ENCODE assay signal across 8 mouse cellular contexts in genomic region chr3:42110976-42111847, GRCm38 (mm10).
DNase-seq lines count a peak whose midpoint lies in the region; ATAC-seq and TF ChIP-seq lines count a peak whose summit lies in the region.

No protein-coding gene starts in this region.

- H3K4me1 ChIP-seq in embryonic fibroblast, embryonic 13.5 days (ENCODE audit: control insufficient read depth, insufficient read depth, low read length): no peaks in the 10 kb centered on the region

- ATAC-seq in hematopoietic stem cell, adult 5-6 weeks (replicated peaks in 1 of 2; ENCODE audit: insufficient read depth in 1 of 2, low FRiP score in 2 of 2, low TSS enrichment in 1 of 2, low read depth in 1 of 2, poor library complexity in 2 of 2, severe bottlenecking in 2 of 2): peak; percentile 39 to 42; a peak in 1 of 4 replicates

- no peak overlapping the region for H3K4me3 ChIP-seq in C2C12 (ENCODE audit: insufficient read depth, poor library complexity, severe bottlenecking)
- no peak overlapping the region for H3K4me3 ChIP-seq in embryonic fibroblast, embryonic 13.5 days (ENCODE audit: insufficient read depth, low read length)

- H3K27me3 ChIP-seq in C2C12 (ENCODE audit: control insufficient read depth, insufficient read depth, insufficient read length): no peaks in the 10 kb centered on the region

- no peak for TF ChIP-seq POLR2A in embryonic fibroblast, embryonic 13.5 days (IDR thresholded peaks at IDR 0.05; ENCODE audit: low read depth, low read length)

- peak; percentile 48 for TF ChIP-seq CTCF in C2C12 (IDR thresholded peaks at IDR 0.05; ENCODE audit: control insufficient read depth, insufficient read depth, insufficient read length)
- peak; percentile 63; the same call in 1 of the 2 replicates for TF ChIP-seq CTCF in embryonic fibroblast, embryonic 13.5 days (IDR thresholded peaks at IDR 0.05; ENCODE audit: borderline replicate concordance, insufficient read depth, low read length)

- H3K36me3 ChIP-seq in C2C12 (ENCODE audit: control insufficient read depth, insufficient read depth): no peaks in the 10 kb centered on the region

- H3K27ac ChIP-seq in embryonic fibroblast, embryonic 13.5 days (ENCODE audit: insufficient read depth, low read length): no peak overlapping the region

- H3K79me3 ChIP-seq in C2C12 (ENCODE audit: low read depth): no peaks in the 10 kb centered on the region

- no peaks in the 10 kb centered on the region for H3K79me2 ChIP-seq in C2C12 (ENCODE audit: control insufficient read depth, insufficient read depth)

- DNase-seq in adrenal gland, postnatal 36 days: peak; percentile 22 to 25
- peak; percentile 62 to 74 for DNase-seq in layer of hippocampus, postnatal 14 days (ENCODE audit: low spot score in 2 of 2)
- peak; percentile 21 for DNase-seq in lung, postnatal 36 days
- peak; percentile 59 to 71 for DNase-seq in right cerebral cortex, postnatal 36 days (ENCODE audit: low spot score in 2 of 2)
- DNase-seq in spleen, postnatal 4 days (ENCODE audit: low spot score in 2 of 2): no peak

- no peak overlapping the region for H3ac ChIP-seq in C2C12 (ENCODE audit: control insufficient read depth, insufficient read length, low read depth)

TF ChIP-seq in C2C12, 6 proteins besides CTCF, POLR2A, EP300 and RAD21:
- TF ChIP-seq FOSL1 (IDR thresholded peaks at IDR 0.05; ENCODE audit: insufficient read depth, low read length, poor library complexity, severe bottlenecking): no peak

Comparison
In these comparisons a context has a peak if more than half of its experiments do, and no peak if none do; other contexts are left out.
1. DNase-seq: peak in adrenal gland, postnatal 36 days (2 of 2), layer of hippocampus, postnatal 14 days (2 of 2), lung, postnatal 36 days (single experiment) and right cerebral cortex, postnatal 36 days (2 of 2); none in spleen, postnatal 4 days (0 of 2).